Mouse (Mus musculus) CH12.LX (cell line): ENCODE measurements at regions not wholly inside any gene's neighbourhood (a gene's known extent, or its start where the extent isn't known, plus 50 kb on each side); places are given as distances from the start of the nearest gene placed in this dataset.

ENCODE experiments used
- DNase-seq: peaks from one replicate; pipeline ENCODE4 v3.0.0-alpha.2; 2013; ENCODE audit errors: extremely low read depth
- H3K27ac ChIP-seq: 2 replicates; pipeline ENCODE4 v1.5.1; 2012; ENCODE audit warnings: low read depth, mild to moderate bottlenecking, control low read depth, moderate library complexity; ENCODE audit not compliant: insufficient read depth
- H3K27me3 ChIP-seq: replicated peaks from 2 replicates; pipeline ENCODE3; 2012; ENCODE audit warnings: inconsistent platforms
- H3K36me3 ChIP-seq, 2 experiments: replicated peaks in 1 of 2; 2 replicates each; pipeline versions ENCODE3 to v1.6.1; 2012; ENCODE audit warnings: inconsistent platforms in 1 of 2, low read length in 1 of 2, mild to moderate bottlenecking in 1 of 2, mixed read lengths in 1 of 2, moderate library complexity in 1 of 2; ENCODE audit not compliant: control insufficient read depth in 1 of 2, insufficient read depth in 1 of 2
- H3K4me1 ChIP-seq, 2 experiments: 2 replicates each; pipeline ENCODE4 v1.6.1; 2012; ENCODE audit warnings: inconsistent platforms in 1 of 2, moderate library complexity in 1 of 2; ENCODE audit not compliant: insufficient read depth in 2 of 2, control insufficient read depth in 1 of 2
- H3K4me2 ChIP-seq: 2 replicates; pipeline ENCODE4 v1.6.1; 2012; ENCODE audit warnings: low read depth, mild to moderate bottlenecking, control low read depth; ENCODE audit not compliant: poor library complexity, insufficient read depth, severe bottlenecking
- H3K4me3 ChIP-seq, 3 experiments: fragments of 150-350 bp in 1 of 3; sonication (generic) in 1 of 3; replicated peaks in 1 of 3; 2 replicates each; pipeline versions ENCODE3 to v1.5.1; 2011 to 2012; ENCODE audit warnings: low read depth in 2 of 3, low read length in 2 of 3, mild to moderate bottlenecking in 2 of 3, moderate library complexity in 2 of 3, control low read depth in 1 of 3, improper control_type of control experiment in 1 of 3, inconsistent platforms in 1 of 3, mixed read lengths in 1 of 3; ENCODE audit not compliant: poor library complexity in 1 of 3
- H3K79me2 ChIP-seq: replicated peaks from 2 replicates; pipeline ENCODE4 v1.6.1; 2012; ENCODE audit warnings: mild to moderate bottlenecking, moderate library complexity; ENCODE audit not compliant: control insufficient read depth, poor library complexity, insufficient read depth, severe bottlenecking; ENCODE audit errors: extremely low read depth
- H3K9ac ChIP-seq: 2 replicates; pipeline ENCODE4 v1.6.1; 2012; ENCODE audit warnings: low read depth, mild to moderate bottlenecking, control low read depth, moderate library complexity; ENCODE audit not compliant: insufficient read depth
- H3K9me3 ChIP-seq: replicated peaks from 2 replicates; pipeline ENCODE3; 2012; ENCODE audit warnings: low read length, inconsistent platforms, mixed read lengths
- CTCF ChIP-seq, 2 experiments: IDR thresholded peaks in 1 of 2; conservative IDR thresholded peaks in 1 of 2; 2 replicates each; pipeline ENCODE4 v1.5.1; 2011 to 2012; ENCODE audit warnings: low read depth in 2 of 2, low read length in 2 of 2, improper control_type of control experiment in 1 of 2, inconsistent platforms in 1 of 2, mild to moderate bottlenecking in 1 of 2, moderate library complexity in 1 of 2
- E2F4 ChIP-seq: IDR thresholded peaks from 2 replicates; pipeline ENCODE4 v1.6.1; 2011; ENCODE audit warnings: low read depth, low read length, improper control_type of control experiment; ENCODE audit not compliant: insufficient replicate concordance
- ELF1 ChIP-seq: IDR thresholded peaks from 2 replicates; pipeline ENCODE4 v1.6.1; 2014; ENCODE audit warnings: low read depth, mild to moderate bottlenecking, inconsistent platforms, low read length, improper control_type of control experiment
- EP300 ChIP-seq: IDR thresholded peaks from 2 replicates; pipeline ENCODE4 v1.6.1; 2011; ENCODE audit warnings: low read length, improper control_type of control experiment
- ETS1 ChIP-seq: conservative IDR thresholded peaks from 2 replicates; pipeline ENCODE4 v1.6.1; 2012; ENCODE audit warnings: low read depth, mild to moderate bottlenecking, inconsistent platforms, low read length, improper control_type of control experiment, moderate library complexity
- GABPA ChIP-seq: IDR thresholded peaks from 2 replicates; pipeline ENCODE4 v1.6.1; 2012; ENCODE audit warnings: low read depth, low read length, improper control_type of control experiment, inconsistent platforms; ENCODE audit not compliant: insufficient replicate concordance
- HCFC1 ChIP-seq: IDR thresholded peaks from 2 replicates; pipeline ENCODE4 v1.6.1; 2012; ENCODE audit warnings: low read depth, mild to moderate bottlenecking, inconsistent platforms, low read length, improper control_type of control experiment
- JUN ChIP-seq: IDR thresholded peaks from 2 replicates; pipeline ENCODE4 v1.6.1; 2011; ENCODE audit warnings: low read depth, mild to moderate bottlenecking, low read length, improper control_type of control experiment, moderate library complexity; ENCODE audit not compliant: insufficient read depth
- JUND ChIP-seq: conservative IDR thresholded peaks from 2 replicates; pipeline ENCODE4 v1.6.1; 2011; ENCODE audit warnings: low read depth, low read length, improper control_type of control experiment
- KAT2A ChIP-seq: IDR thresholded peaks from 2 replicates; pipeline ENCODE4 v1.6.1; 2012; ENCODE audit warnings: low read length, improper control_type of control experiment, inconsistent platforms; ENCODE audit not compliant: insufficient replicate concordance
- MAFK ChIP-seq: IDR thresholded peaks from 2 replicates; pipeline ENCODE4 v1.6.1; 2011; ENCODE audit warnings: low read length, improper control_type of control experiment; ENCODE audit not compliant: insufficient replicate concordance
- MAX ChIP-seq: IDR thresholded peaks from 2 replicates; pipeline ENCODE4 v1.6.1; 2011; ENCODE audit warnings: low read length, improper control_type of control experiment
- MAZ ChIP-seq: IDR thresholded peaks from 2 replicates; pipeline ENCODE4 v1.6.1; 2012; ENCODE audit warnings: low read depth, mild to moderate bottlenecking, inconsistent platforms, low read length, improper control_type of control experiment, moderate library complexity
- MEF2A ChIP-seq: IDR thresholded peaks from 2 replicates; pipeline ENCODE4 v1.6.1; 2014; ENCODE audit warnings: low read depth, mild to moderate bottlenecking, inconsistent platforms, low read length, improper control_type of control experiment, borderline replicate concordance
- MXI1 ChIP-seq: IDR thresholded peaks from 2 replicates; pipeline ENCODE4 v1.6.1; 2011; ENCODE audit warnings: mild to moderate bottlenecking, low read depth, low read length, improper control_type of control experiment
- MYC ChIP-seq: IDR thresholded peaks from 2 replicates; pipeline ENCODE4 v1.6.1; 2011; ENCODE audit warnings: low read depth, mild to moderate bottlenecking, improper control_type of control experiment, low read length
- NELFE ChIP-seq: IDR thresholded peaks from 2 replicates; pipeline ENCODE4 v1.6.1; 2011; ENCODE audit warnings: low read depth, low read length, improper control_type of control experiment
- NRF1 ChIP-seq: IDR thresholded peaks from 2 replicates; pipeline ENCODE4 v1.6.1; 2014; ENCODE audit warnings: low read depth, mild to moderate bottlenecking, inconsistent platforms, low read length, improper control_type of control experiment, moderate library complexity
- PAX5 ChIP-seq: IDR thresholded peaks from 2 replicates; pipeline ENCODE4 v1.6.1; 2012; ENCODE audit warnings: low read length, inconsistent platforms, mixed read lengths
- POLR2A ChIP-seq: IDR thresholded peaks from 2 replicates; pipeline ENCODE4 v1.6.1; 2011; ENCODE audit warnings: low read depth, mild to moderate bottlenecking, improper control_type of control experiment, low read length
- RAD21 ChIP-seq: IDR thresholded peaks from 2 replicates; pipeline ENCODE4 v1.6.1; 2011; ENCODE audit warnings: low read depth, mild to moderate bottlenecking, low read length, improper control_type of control experiment, moderate library complexity
- SMC3 ChIP-seq: IDR thresholded peaks from 2 replicates; pipeline ENCODE4 v1.6.1; 2011; ENCODE audit warnings: low read depth, low read length, improper control_type of control experiment
- TBP ChIP-seq: conservative IDR thresholded peaks from 2 replicates; pipeline ENCODE4 v1.6.1; 2011; ENCODE audit warnings: low read depth, low read length, improper control_type of control experiment
- TCF12 ChIP-seq: IDR thresholded peaks from 2 replicates; pipeline ENCODE4 v1.6.1; 2014; ENCODE audit warnings: low read depth, mild to moderate bottlenecking, inconsistent platforms, low read length, improper control_type of control experiment
- UBTF ChIP-seq: IDR thresholded peaks from 2 replicates; pipeline ENCODE4 v1.6.1; 2012; ENCODE audit warnings: low read depth, mild to moderate bottlenecking, inconsistent platforms, low read length, improper control_type of control experiment, moderate library complexity
- USF1 ChIP-seq: IDR thresholded peaks from 2 replicates; pipeline ENCODE4 v1.6.1; 2014; ENCODE audit warnings: low read depth, mild to moderate bottlenecking, inconsistent platforms, low read length, improper control_type of control experiment
- USF2 ChIP-seq: conservative IDR thresholded peaks from 2 replicates; pipeline ENCODE4 v1.6.1; 2011; ENCODE audit warnings: low read depth, low read length, improper control_type of control experiment
- ZKSCAN1 ChIP-seq: IDR thresholded peaks from 2 replicates; pipeline ENCODE4 v1.6.1; 2012; ENCODE audit warnings: low read depth, inconsistent platforms, low read length, improper control_type of control experiment, borderline replicate concordance
- ZNF384 ChIP-seq: IDR thresholded peaks from 2 replicates; pipeline ENCODE4 v1.6.1; 2012; ENCODE audit warnings: low read depth, low read length, improper control_type of control experiment, inconsistent platforms
- dilution Hi-C: fragments of 300-500 bp; cut with MboI; formaldehyde crosslinking; loops from 2 replicates; pipeline ENCODE4 v1.14.3; 2020; ENCODE audit warnings: low sequenced_read_pairs; ENCODE audit not compliant: extremely low pct_unique_long_range_greater_than_20kb, extremely low pct_ligation_motif_present
- in situ Hi-C: fragments of 300-500 bp; cut with MboI; formaldehyde crosslinking; loops from 3 replicates; pipeline ENCODE4 v1.14.3; 2019; ENCODE audit warnings: low sequenced_read_pairs, low pct_ligation_motif_present, low pct_unique_long_range_greater_than_20kb, mixed read lengths

DNA sequence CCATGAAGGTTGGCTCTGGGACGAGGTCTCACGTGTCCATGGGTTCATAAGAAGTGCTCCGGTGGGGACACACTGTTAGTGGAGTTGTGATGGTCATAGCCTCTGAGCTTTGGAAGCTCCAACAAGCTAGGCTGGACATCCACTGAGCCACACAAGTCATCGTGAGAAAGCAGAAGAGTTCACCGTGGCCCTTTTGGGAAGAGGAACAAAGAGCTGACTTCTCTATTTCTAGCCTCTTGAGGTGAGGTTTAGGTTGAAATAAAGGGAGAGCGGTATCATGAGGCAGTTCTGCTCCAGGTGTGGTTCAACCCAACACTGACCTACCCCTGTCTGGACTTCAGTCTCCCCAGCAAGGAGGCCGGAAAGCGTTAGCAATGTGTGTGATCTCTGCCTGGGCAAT lies 85.3 kb upstream of the Stt3b start:
- H3K36me3 ChIP-seq, result no peaks in the 10 kb centered on the region
- no peak overlapping the region for H3K9ac ChIP-seq
- TF ChIP-seq MEF2A, result no peak
- TF ChIP-seq ZNF384, result no peak
- no peak for TF ChIP-seq JUND
- TF ChIP-seq E2F4, result no peak
- TF ChIP-seq MAX, result no peak
- no peak for TF ChIP-seq MYC
- TF ChIP-seq TBP, result no peak
- no peak for TF ChIP-seq ZKSCAN1
- no peak for TF ChIP-seq USF2
- no peak for TF ChIP-seq EP300
- no peak for TF ChIP-seq PAX5
- TF ChIP-seq SMC3, result no peak
- TF ChIP-seq HCFC1, result no peak
- no peak for TF ChIP-seq MAZ
- TF ChIP-seq MXI1, result no peak
- peaks cover 9% of the 10 kb centered on the region for H3K9me3 ChIP-seq
- H3K27ac ChIP-seq, result no peak overlapping the region
- H3K27me3 ChIP-seq, result no peaks in the 10 kb centered on the region
- DNase-seq, result no peak
- no peak overlapping the region for H3K4me3 ChIP-seq
- no peak overlapping the region for H3K4me2 ChIP-seq
- H3K79me2 ChIP-seq, result no peaks in the 10 kb centered on the region
- in situ Hi-C loops, result no loop called here
- H3K4me1 ChIP-seq, result peaks cover 18 to 36% of the 10 kb centered on the region in 2 experiments
- dilution Hi-C loops, result no loop called here

DNA sequence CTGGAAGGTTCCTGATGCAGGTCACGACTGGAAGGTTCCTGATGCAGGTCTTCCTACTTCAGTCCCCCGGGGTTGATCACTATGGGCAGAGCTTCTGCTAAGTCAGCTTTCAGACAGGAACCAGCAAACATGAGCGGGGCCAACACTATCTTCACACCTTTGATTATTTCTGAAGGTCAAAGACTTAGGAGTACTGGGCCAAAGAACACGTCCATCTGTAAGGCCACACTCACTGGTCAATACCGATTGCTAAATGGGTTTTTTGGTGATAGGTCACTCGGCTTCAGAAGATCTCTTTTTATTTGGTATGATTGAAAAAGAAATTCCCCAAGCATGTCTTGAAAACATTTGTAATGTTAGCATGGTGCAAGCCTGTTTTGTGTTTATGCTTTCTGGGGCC lies 90.2 kb upstream of the Stt3b start:
- Histone ChIP-seq H3K4me2 (no peak overlapping the region), H3K36me3 (no peaks in the 10 kb centered on the region)
- in situ Hi-C loops, result loop anchor here (5.0 kb wide), 1 partner anchor 38 kb away; no protein-coding TSS in a partner anchor

More for the DNA sequence above, 90.2 kb upstream of the Stt3b start:
- Histone ChIP-seq H3K4me3 (no peak overlapping the region), H3K9me3 (peaks cover 9% of the 10 kb centered on the region), H3K4me1 (peaks cover 5 to 20% of the 10 kb centered on the region in 2 experiments; a peak in 3 of 4 replicates), H3K9ac (no peak overlapping the region), H3K27me3 (no peaks in the 10 kb centered on the region), H3K79me2 (no peaks in the 10 kb centered on the region), H3K27ac (no peak overlapping the region)
- no peak for DNase-seq
- no peak for TF ChIP-seq ZNF384
- TF ChIP-seq NRF1, result no peak
- TF ChIP-seq JUN, result no peak
- no peak for TF ChIP-seq TCF12
- TF ChIP-seq UBTF, result no peak
- TF ChIP-seq JUND, result no peak
- no peak for TF ChIP-seq RAD21
- TF ChIP-seq MAX, result no peak
- no peak for TF ChIP-seq GABPA
- no peak for TF ChIP-seq EP300
- no peak for TF ChIP-seq ETS1
- no peak for TF ChIP-seq POLR2A
- TF ChIP-seq ELF1, result no peak
- TF ChIP-seq CTCF (conservative IDR thresholded peaks at IDR 0.05 in 1 of 2, IDR thresholded peaks at IDR 0.05 in 1 of 2; ENCODE audit: low read depth in 2 of 2, low read length in 2 of 2), result no peak
- TF ChIP-seq MAFK, result no peak
- TF ChIP-seq KAT2A, result no peak
- TF ChIP-seq NELFE, result no peak
- no peak for TF ChIP-seq MEF2A
- no peak for TF ChIP-seq USF1
- no peak for TF ChIP-seq MXI1
- dilution Hi-C loops, result no loop called here
